Mouse (Mus musculus) midbrain, embryonic 12.5 days (tissue): ENCODE measurements around the gene Tcea2. TPM values are rescaled to one million over a fixed set of nuclear protein-coding genes. Genes with fewer than 3 reads are reported as not detected.
A peak's percentile ranks its signal among the peaks of the same experiment; 100 is the strongest.

Experiments used
- ATAC-seq: fragments of 200-750 bp; cut with Nextera tagmentation; 2 replicates; pipeline ENCODE4 v1.8.0; 2017; ENCODE audit warnings: low read depth, moderate TSS enrichment, moderate library complexity; ENCODE audit not compliant: low FRiP score
- H3K27ac ChIP-seq: fragments of 300-500 bp; sonication (generic); replicated peaks from 2 replicates; pipeline ENCODE4 v1.5.1; 2016; ENCODE audit warnings: mild to moderate bottlenecking
- H3K27me3 ChIP-seq: fragments of 300-500 bp; sonication (generic); 2 replicates; pipeline ENCODE4 v1.6.1; 2016; ENCODE audit warnings: mild to moderate bottlenecking
- H3K36me3 ChIP-seq: fragments of 300-500 bp; sonication (generic); 2 replicates; pipeline ENCODE4 v1.6.1; 2016
- H3K4me1 ChIP-seq: fragments of 300-500 bp; sonication (generic); 2 replicates; pipeline ENCODE4 v1.6.1; 2016
- H3K4me2 ChIP-seq: fragments of 300-500 bp; sonication (generic); replicated peaks from 2 replicates; pipeline ENCODE4 v1.6.1; 2016; ENCODE audit warnings: mild to moderate bottlenecking, moderate library complexity
- H3K4me3 ChIP-seq: fragments of 300-500 bp; sonication (generic); 2 replicates; pipeline ENCODE4 v1.5.1; 2016; ENCODE audit warnings: mild to moderate bottlenecking
- H3K9ac ChIP-seq: fragments of 300-500 bp; sonication (generic); replicated peaks from 2 replicates; pipeline ENCODE4 v1.6.1; 2016; ENCODE audit warnings: mild to moderate bottlenecking, moderate library complexity
- H3K9me3 ChIP-seq: fragments of 300-500 bp; sonication (generic); 2 replicates; pipeline ENCODE4 v1.6.1; 2016; ENCODE audit warnings: mild to moderate bottlenecking
- WGBS: fragments of 180-500 bp; shearing (Covaris S2); methylation state at CpG from one replicate; pipeline ENCODE4 v1.1.7; 2016; 5-methylcytosine and 5-hydroxymethylcytosine counted together
- polyA plus RNA-seq: library from polyadenylated mRNA; unstranded; fragments of >200 nt; fragmentation: Nextera tagmentation; extraction: Ambion mirVana; gene quantifications from 2 replicates; pipeline ENCODE4 v1.2.1, GENCODE M21; 2016

Gene Tcea2
- polyA plus RNA-seq, 1 experiment from 2014 or later = 23.3 TPM

- Histone ChIP-seq H3K27ac (no peak overlapping the region), H3K9me3 (no peaks in the 10 kb centered on the region), H3K4me3 (no peak overlapping the region), H3K4me1 (peaks cover 5% of the 10 kb centered on the region; the same call in 1 of the 2 replicates), H3K27me3 (0 out of 2 replicates have a peak, but pooled peaks cover 3% of the 10 kb centered on the region), H3K4me2 (0 out of 2 replicates have a peak overlapping the region, but pooled peaks have one; percentile 15), H3K36me3 (peaks cover 29% of the 10 kb centered on the region), H3K9ac (no peak overlapping the region)
- peak; percentile 49; the same call in 1 of the 2 replicates for ATAC-seq
- 32% methylated on average over 17 of the region's 17 CpGs for WGBS
These were observed 21.1 kb upstream of the Tcea2 start for GRCm38 (mm10) chr2:181658930-181659555.

GRCm38 (mm10) chr2:181659609-181660055 is 20.5 kb upstream of the Tcea2 start:
- H3K4me2 ChIP-seq = peak overlapping the region; percentile 15; the same call in 1 of the 2 replicates
- WGBS = 12% methylated on average over 9 of the region's 9 CpGs
- no peak overlapping the region for H3K27ac ChIP-seq

GRCm38 (mm10) chr2:181662620-181663297 is 17.4 kb upstream of the Tcea2 start:
- Histone ChIP-seq H3K27ac (no peak overlapping the region), H3K27me3 (peaks cover 2% of the 10 kb centered on the region; the same call in 1 of the 2 replicates), H3K9ac (no peak overlapping the region), H3K4me3 (no peak overlapping the region), H3K4me2 (no peak overlapping the region), H3K4me1 (peaks cover 5% of the 10 kb centered on the region; the same call in 1 of the 2 replicates), H3K36me3 (no peaks in the 10 kb centered on the region), H3K9me3 (no peaks in the 10 kb centered on the region)
- no peak for ATAC-seq
- 86% methylated on average over 3 of the region's 3 CpGs for whole genome bisulfite sequencing

More at GRCm38 (mm10) chr2:181659609-181660055, 20.5 kb upstream of the Tcea2 start:
- Histone ChIP-seq H3K4me1 (peaks cover 5% of the 10 kb centered on the region; the same call in 1 of the 2 replicates), H3K36me3 (peaks cover 27% of the 10 kb centered on the region), H3K9me3 (no peaks in the 10 kb centered on the region), H3K4me3 (no peak overlapping the region), H3K9ac (0 out of 2 replicates have a peak overlapping the region, but pooled peaks have one; percentile 20), H3K27me3 (0 out of 2 replicates have a peak, but pooled peaks cover 3% of the 10 kb centered on the region)
- peak; percentile 56; the same call in 1 of the 2 replicates for ATAC-seq

GRCm38 (mm10) chr2:181663298-181663630 is 16.8 kb upstream of the Tcea2 start:
- H3K9ac ChIP-seq = no peak overlapping the region
- ATAC-seq = no peak
- H3K4me1 ChIP-seq = peaks cover 5% of the 10 kb centered on the region; the same call in 1 of the 2 replicates
- no peak overlapping the region for H3K4me2 ChIP-seq
- peaks cover 6% of the 10 kb centered on the region for H3K27me3 ChIP-seq
- H3K4me3 ChIP-seq = no peak overlapping the region
- 34% methylated on average over 4 of the region's 4 CpGs for WGBS
- H3K27ac ChIP-seq = no peak overlapping the region
- H3K36me3 ChIP-seq = no peaks in the 10 kb centered on the region
- no peaks in the 10 kb centered on the region for H3K9me3 ChIP-seq

- no peak overlapping the region for H3K27ac ChIP-seq
These were observed 9.7 kb upstream of the Tcea2 start for GRCm38 (mm10) chr2:181670285-181670912.

GRCm38 (mm10) chr2:181670913-181671311 is 9.2 kb upstream of the Tcea2 start:
- H3K4me1 ChIP-seq = peaks cover 31% of the 10 kb centered on the region
- no peaks in the 10 kb centered on the region for H3K9me3 ChIP-seq
- peak overlapping the region; percentile 40 for H3K4me3 ChIP-seq
- no peak for ATAC-seq
- peaks cover 70% of the 10 kb centered on the region for H3K27me3 ChIP-seq
- WGBS = under 1% methylated on average over 41 of the region's 41 CpGs
- no peaks in the 10 kb centered on the region for H3K36me3 ChIP-seq
- peak overlapping the region; percentile 51 for H3K4me2 ChIP-seq
- peak overlapping the region; percentile 25; the same call in 1 of the 2 replicates for H3K9ac ChIP-seq
- no peak overlapping the region for H3K27ac ChIP-seq

More at GRCm38 (mm10) chr2:181670285-181670912, 9.7 kb upstream of the Tcea2 start:
- H3K9me3 ChIP-seq = no peaks in the 10 kb centered on the region
- H3K4me3 ChIP-seq = peak overlapping the region; percentile 40
- no peak for ATAC-seq
- peaks cover 26% of the 10 kb centered on the region for H3K4me1 ChIP-seq
- peak overlapping the region; percentile 25; the same call in 1 of the 2 replicates for H3K9ac ChIP-seq
- H3K4me2 ChIP-seq = peak overlapping the region; percentile 51
- 3% methylated on average over 56 of the region's 56 CpGs for WGBS
- H3K36me3 ChIP-seq = no peaks in the 10 kb centered on the region
- peaks cover 70% of the 10 kb centered on the region for H3K27me3 ChIP-seq

GRCm38 (mm10) chr2:181671326-181671725 is 8.8 kb upstream of the Tcea2 start, which contains the start of gene Sox18:
Sox18 (minus strand) TSS chr2:181671640.
- Histone ChIP-seq H3K4me3 (peak within 1 kb of the TSS; percentile 40), H3K9ac (peak within 1 kb of the TSS; percentile 25; the same call in 1 of the 2 replicates), H3K4me1 (peaks cover 35% of the 10 kb centered on the region), H3K9me3 (no peaks in the 10 kb centered on the region), H3K36me3 (no peaks in the 10 kb centered on the region), H3K27me3 (peaks cover 70% of the 10 kb centered on the region), H3K4me2 (peak within 1 kb of the TSS; percentile 51), H3K27ac (no peak within 1 kb of the TSS)
- WGBS = under 1% methylated on average over 43 of the region's 43 CpGs
- ATAC-seq = no peak

GRCm38 (mm10) chr2:181671984-181672383 is 8.1 kb upstream of the Tcea2 start:
- H3K36me3 ChIP-seq = no peaks in the 10 kb centered on the region
- no peaks in the 10 kb centered on the region for H3K9me3 ChIP-seq
- H3K4me1 ChIP-seq = peaks cover 37% of the 10 kb centered on the region
- WGBS = 23% methylated on average over 7 of the region's 7 CpGs
- H3K4me3 ChIP-seq = no peak overlapping the region
- no peak overlapping the region for H3K27ac ChIP-seq
- no peak for ATAC-seq
- no peak overlapping the region for H3K9ac ChIP-seq
- peaks cover 70% of the 10 kb centered on the region for H3K27me3 ChIP-seq
- H3K4me2 ChIP-seq = no peak overlapping the region

GRCm38 (mm10) chr2:181673501-181673900 is 6.6 kb upstream of the Tcea2 start:
- Histone ChIP-seq H3K36me3 (no peaks in the 10 kb centered on the region), H3K4me1 (peaks cover 37% of the 10 kb centered on the region), H3K4me3 (no peak overlapping the region), H3K4me2 (no peak overlapping the region), H3K9me3 (no peaks in the 10 kb centered on the region), H3K27me3 (peaks cover 62% of the 10 kb centered on the region), H3K27ac (no peak overlapping the region), H3K9ac (no peak overlapping the region)
- WGBS = 38% methylated on average over 1 of the region's 1 CpGs
- no peak for ATAC-seq

GRCm38 (mm10) chr2:181674934-181675333 is 5.2 kb upstream of the Tcea2 start:
- H3K36me3 ChIP-seq = no peaks in the 10 kb centered on the region
- H3K4me3 ChIP-seq = no peak overlapping the region
- ATAC-seq = no peak
- H3K27ac ChIP-seq = no peak overlapping the region
- no peak overlapping the region for H3K4me2 ChIP-seq
- H3K27me3 ChIP-seq = peaks cover 47% of the 10 kb centered on the region
- peaks cover 43% of the 10 kb centered on the region for H3K4me1 ChIP-seq
- no peak overlapping the region for H3K9ac ChIP-seq
- WGBS = 75% methylated on average over 4 of the region's 4 CpGs
- no peaks in the 10 kb centered on the region for H3K9me3 ChIP-seq

- Histone ChIP-seq H3K36me3 (no peaks in the 10 kb centered on the region), H3K27me3 (peaks cover 42% of the 10 kb centered on the region), H3K9me3 (no peaks in the 10 kb centered on the region), H3K4me2 (peak overlapping the region; percentile 38), H3K9ac (no peak overlapping the region), H3K4me1 (peaks cover 40% of the 10 kb centered on the region), H3K4me3 (no peak overlapping the region), H3K27ac (0 out of 2 replicates have a peak overlapping the region, but pooled peaks have one; percentile 27)
- 4% methylated on average over 14 of the region's 14 CpGs for WGBS
- peak; percentile 12; the same call in 1 of the 2 replicates for ATAC-seq
These were observed 4.7 kb upstream of the Tcea2 start for GRCm38 (mm10) chr2:181675454-181675853.
